In the genomic region with DNA sequence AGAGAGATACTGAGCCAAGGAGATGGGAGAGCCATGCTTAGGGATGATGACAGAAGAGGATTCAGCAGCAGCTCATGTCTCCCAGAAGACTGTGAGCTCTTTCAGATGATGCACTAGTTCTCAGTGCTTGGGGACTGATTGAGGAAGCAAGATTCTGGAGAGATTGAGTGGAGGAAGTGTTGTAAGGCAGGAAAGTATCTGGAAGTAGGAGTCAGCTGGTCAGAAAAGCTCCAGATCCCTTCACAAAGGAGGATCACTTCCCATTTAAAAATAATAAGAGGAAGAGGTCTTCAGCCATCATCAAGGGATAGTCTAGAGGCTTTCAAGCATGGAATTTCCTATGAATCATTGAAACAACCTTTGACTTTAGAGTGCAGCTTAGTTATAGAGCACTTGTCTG, we compare ENCODE assay signal across 19 mouse cellular contexts.
"Had no signal": no experiment of that assay in that cellular context is flagged by ENCODE, and none has a peak within 500 bp of the region (broad histone marks: within the 10 kb centered on the region; RNA-seq: fewer than 3 reads in every experiment).

No protein-coding gene starts in this region.

- H3K4me1 ChIP-seq: midbrain, embryonic 10.5 days; midbrain, embryonic 12.5 days; neural tube, embryonic 13.5 days; neural tube, embryonic 15.5 days had no signal

- H3K9me3 ChIP-seq: midbrain, embryonic 10.5 days; midbrain, embryonic 12.5 days; neural tube, embryonic 13.5 days; neural tube, embryonic 15.5 days had no signal

- H3K9ac ChIP-seq: lung, embryonic 14.5 days; midbrain, embryonic 12.5 days; neural tube, embryonic 13.5 days; neural tube, embryonic 15.5 days had no signal

- H3K4me2 ChIP-seq: lung, embryonic 14.5 days; midbrain, embryonic 12.5 days; neural tube, embryonic 13.5 days; neural tube, embryonic 15.5 days had no signal

- H3K4me3 ChIP-seq: midbrain, embryonic 10.5 days; midbrain, embryonic 12.5 days; myocyte; neural tube, embryonic 13.5 days; neural tube, embryonic 15.5 days had no signal

- ATAC-seq: midbrain, embryonic 16.5 days had no signal

- H3K27me3 ChIP-seq: midbrain, embryonic 12.5 days; neural tube, embryonic 13.5 days; neural tube, embryonic 15.5 days had no signal

- H3K27ac ChIP-seq: midbrain, embryonic 10.5 days; midbrain, embryonic 12.5 days; neural tube, embryonic 13.5 days; neural tube, embryonic 15.5 days had no signal

- H3K36me3 ChIP-seq: midbrain, embryonic 10.5 days; midbrain, embryonic 12.5 days; neural tube, embryonic 13.5 days; neural tube, embryonic 15.5 days had no signal

- DNase-seq: lung, adult 18-20 months; lung, embryonic 14.5 days; lung, postnatal 10 days; lung, postnatal 4 days; midbrain, embryonic 14.5 days; retina, postnatal 1 day; right cerebral cortex, adult 18-20 months; right cerebral cortex, postnatal 25 days; right cerebral cortex, postnatal 4 days; spleen, adult 18-20 months; thymus, adult 18-20 months; thymus, postnatal 14 days; thymus, postnatal 36 days had no signal
